Comparison of ENCODE assay signal across 8 mouse cellular contexts in genomic region chr9:120571593-120572385, GRCm38 (mm10). TPM values are rescaled to one million over a fixed set of nuclear protein-coding genes. Genes with fewer than 3 reads are reported as not detected.
DNase-seq lines count a peak whose midpoint lies in the region; ATAC-seq and TF ChIP-seq lines count a peak whose summit lies in the region.

No protein-coding gene starts in this region.

- WGBS in forebrain, embryonic 10.5 days: 2% methylated on average over 53 of the region's 53 CpGs
- WGBS in liver, embryonic 12.5 days (ENCODE audit: insufficient replicate concordance): under 1% methylated on average over 53 of the region's 53 CpGs

- peaks cover 24% of the 10 kb centered on the region for H3K4me1 ChIP-seq in forebrain, embryonic 10.5 days
- H3K4me1 ChIP-seq in liver, embryonic 12.5 days: peaks cover 87% of the 10 kb centered on the region

- H3K36me3 ChIP-seq in forebrain, embryonic 10.5 days (replicated peaks): peaks cover 44% of the 10 kb centered on the region
- peaks cover 51% of the 10 kb centered on the region for H3K36me3 ChIP-seq in liver, embryonic 12.5 days

- no peak for DNase-seq in gastrocnemius, adult 2 months
- no peak for DNase-seq in gastrocnemius, adult 18-20 months (ENCODE audit: low spot score)
- DNase-seq in A20 (ENCODE audit: low read depth, low spot score): peak; percentile 20
- DNase-seq in forebrain, embryonic 10.5 days (ENCODE audit: extremely low spot score, low spot score): no peak
- no peak for DNase-seq in urinary bladder, postnatal 14 days (ENCODE audit: low spot score)
- DNase-seq in left cerebral cortex, adult 9 months (ENCODE audit: low spot score in 2 of 2): no peak
- DNase-seq in cerebellum, postnatal 36 days: no peak

- peak overlapping the region; percentile 97 for H3K4me3 ChIP-seq in gastrocnemius, adult 2 months
- H3K4me3 ChIP-seq in forebrain, embryonic 10.5 days: peak overlapping the region; percentile 86
- H3K4me3 ChIP-seq in liver, embryonic 12.5 days: peak overlapping the region; percentile 87

- H3K9me3 ChIP-seq in forebrain, embryonic 10.5 days: no peaks in the 10 kb centered on the region
- 0 out of 2 replicates have a peak, but pooled peaks cover 3% of the 10 kb centered on the region for H3K9me3 ChIP-seq in liver, embryonic 12.5 days (replicated peaks)

- H3K4me2 ChIP-seq in liver, embryonic 12.5 days: peak overlapping the region; percentile 90

- H3K9ac ChIP-seq in liver, embryonic 12.5 days: peak overlapping the region; percentile 97

- no peaks in the 10 kb centered on the region for H3K27me3 ChIP-seq in forebrain, embryonic 10.5 days (ENCODE audit: poor library complexity, severe bottlenecking)
- no peaks in the 10 kb centered on the region for H3K27me3 ChIP-seq in liver, embryonic 12.5 days (replicated peaks)

- no peak for TF ChIP-seq CTCF in gastrocnemius, adult 2 months (IDR thresholded peaks at IDR 0.05)

- peak overlapping the region; percentile 97 for H3K27ac ChIP-seq in gastrocnemius, adult 2 months
- H3K27ac ChIP-seq in forebrain, embryonic 10.5 days: peak overlapping the region; percentile 97
- peak overlapping the region; percentile 89 for H3K27ac ChIP-seq in liver, embryonic 12.5 days

- peak; percentile 72 for ATAC-seq in liver, embryonic 12.5 days

- intact Hi-C loops in gastrocnemius, adult 2 months (cut with DNase I): loop anchor here (2.0 kb wide), 1 partner anchor 75 kb away; no protein-coding TSS in a partner anchor

RNA-seq across cellular contexts. Expression of gene Rpl14, which starts 0.5 kb away (rescaled TPM):
- total RNA-seq in gastrocnemius, adult 2 months (2021): 100 to 1,000 TPM; 290 to 372 TPM
- 100 to 1,000 TPM; 308 to 335 TPM for total RNA-seq in gastrocnemius, adult 18-20 months (2021)
- 785 and 825 TPM in 2 replicates for polyA plus RNA-seq in forebrain, embryonic 10.5 days (2016; fragmentation: Nextera tagmentation; extraction: Ambion mirVana)
- 722 and 731 TPM in 2 replicates for polyA plus RNA-seq in liver, embryonic 12.5 days (2016; fragmentation: Nextera tagmentation; extraction: Ambion mirVana)

RNA-seq across cellular contexts. Expression of gene Entpd3, which starts 32.2 kb away (rescaled TPM):
- not detected for total RNA-seq in gastrocnemius, adult 2 months (2021)
- total RNA-seq in gastrocnemius, adult 18-20 months (2021): not detected
- polyA plus RNA-seq in forebrain, embryonic 10.5 days (2016; fragmentation: Nextera tagmentation; extraction: Ambion mirVana): 0.16 and 0.33 TPM in 2 replicates
- polyA plus RNA-seq in liver, embryonic 12.5 days (2016; fragmentation: Nextera tagmentation; extraction: Ambion mirVana): 0.05 TPM in 1 of 2 replicates, not detected in the other
